Mouse (Mus musculus) embryonic fibroblast, embryonic 13.5 days (primary cell): ENCODE results near the gene Retsat. TPM values are rescaled to one million over a fixed set of nuclear protein-coding genes. Genes with fewer than 3 reads are reported as not detected.

Source experiments
- H3K27ac ChIP-seq: 2 replicates; pipeline ENCODE4 v1.5.1; 2012; ENCODE audit warnings: low read length, control low read depth, inconsistent platforms; ENCODE audit not compliant: insufficient read depth
- H3K4me1 ChIP-seq: 2 replicates; pipeline ENCODE4 v1.6.1; 2011; ENCODE audit warnings: low read length; ENCODE audit not compliant: control insufficient read depth, insufficient read depth
- H3K4me3 ChIP-seq: 2 replicates; pipeline ENCODE4 v1.5.1; 2011; ENCODE audit warnings: mild to moderate bottlenecking, control low read depth, low read length; ENCODE audit not compliant: insufficient read depth
- CTCF ChIP-seq: IDR thresholded peaks from 2 replicates; pipeline ENCODE4 v1.5.1; 2011; ENCODE audit warnings: mild to moderate bottlenecking, control low read depth, low read length, moderate library complexity, borderline replicate concordance; ENCODE audit not compliant: insufficient read depth
- POLR2A ChIP-seq: IDR thresholded peaks from 2 replicates; pipeline ENCODE4 v1.6.1; 2011; ENCODE audit warnings: low read depth, mild to moderate bottlenecking, control low read depth, low read length, moderate library complexity
- polyA plus RNA-seq: library from polyadenylated mRNA; stranded (reverse); fragments of >200 nt; gene quantifications from 2 replicates; pipeline ENCODE4 v1.2.4, GENCODE M21; 2011; ENCODE audit warnings: low read depth; ENCODE audit not compliant: missing spikeins, insufficient read length

The Retsat gene
- polyA plus RNA-seq, 1 experiment, result 12.3 TPM

- TF ChIP-seq CTCF, result no peak
- TF ChIP-seq POLR2A, result no peak
Measured at GRCm38 (mm10) chr6:72658006-72658405, 59.7 kb downstream of the Retsat start.

More at GRCm38 (mm10) chr6:72658006-72658405, 59.7 kb downstream of the Retsat start:
- H3K4me3 ChIP-seq, result no peak overlapping the region
- peaks cover 23% of the 10 kb centered on the region for H3K4me1 ChIP-seq
- no peak overlapping the region for H3K27ac ChIP-seq

Other genes with a start within 250 kb of the Retsat start
- 35.5 and 47.6 TPM in 2 replicates for gene Tmem150a, start 243.0 kb upstream of the Retsat start, polyA plus RNA-seq
- gene Rnf181, start 231.5 kb upstream of the Retsat start, polyA plus RNA-seq, result 80.0 and 99.9 TPM in 2 replicates
- gene Vamp5, start 218.0 kb upstream of the Retsat start, polyA plus RNA-seq, result 20.1 and 23.5 TPM in 2 replicates
- gene Vamp8, start 207.8 kb upstream of the Retsat start, polyA plus RNA-seq, result 89.7 and 108 TPM in 2 replicates
- 60.6 and 67.0 TPM in 2 replicates for gene Ggcx, start 184.2 kb upstream of the Retsat start, polyA plus RNA-seq
- gene Mat2a, start 158.9 kb upstream of the Retsat start, polyA plus RNA-seq, result 215 and 258 TPM in 2 replicates
- gene Sh2d6, start 76.8 kb upstream of the Retsat start, polyA plus RNA-seq, result 1.8 and 1.9 TPM in 2 replicates
- 95.7 and 182 TPM in 2 replicates for gene Capg, start 54.1 kb upstream of the Retsat start, polyA plus RNA-seq
- gene Elmod3, start 62 bp upstream of the Retsat start, polyA plus RNA-seq, result 8.1 and 8.8 TPM in 2 replicates
- gene Tgoln1, start 18.5 kb downstream of the Retsat start, polyA plus RNA-seq, result 50.0 and 52.7 TPM in 2 replicates
- gene Tcf7l1, start 190.8 kb downstream of the Retsat start, polyA plus RNA-seq, result 34.0 and 54.0 TPM in 2 replicates